Mouse (Mus musculus): ENCODE measurements around the gene Gm21863. TPM values are rescaled to one million over a fixed set of nuclear protein-coding genes. Genes with fewer than 3 reads are reported as not detected.
"Not testable (repeated sequence)": the region's sequence is repeated elsewhere in the genome, so short reads cannot be mapped to it uniquely, and the experiment has no call there.

Gm21863 gene
- not detected in 2 replicates for polyA plus RNA-seq (2016; fragmentation: Nextera tagmentation; extraction: Ambion mirVana)

DNA sequence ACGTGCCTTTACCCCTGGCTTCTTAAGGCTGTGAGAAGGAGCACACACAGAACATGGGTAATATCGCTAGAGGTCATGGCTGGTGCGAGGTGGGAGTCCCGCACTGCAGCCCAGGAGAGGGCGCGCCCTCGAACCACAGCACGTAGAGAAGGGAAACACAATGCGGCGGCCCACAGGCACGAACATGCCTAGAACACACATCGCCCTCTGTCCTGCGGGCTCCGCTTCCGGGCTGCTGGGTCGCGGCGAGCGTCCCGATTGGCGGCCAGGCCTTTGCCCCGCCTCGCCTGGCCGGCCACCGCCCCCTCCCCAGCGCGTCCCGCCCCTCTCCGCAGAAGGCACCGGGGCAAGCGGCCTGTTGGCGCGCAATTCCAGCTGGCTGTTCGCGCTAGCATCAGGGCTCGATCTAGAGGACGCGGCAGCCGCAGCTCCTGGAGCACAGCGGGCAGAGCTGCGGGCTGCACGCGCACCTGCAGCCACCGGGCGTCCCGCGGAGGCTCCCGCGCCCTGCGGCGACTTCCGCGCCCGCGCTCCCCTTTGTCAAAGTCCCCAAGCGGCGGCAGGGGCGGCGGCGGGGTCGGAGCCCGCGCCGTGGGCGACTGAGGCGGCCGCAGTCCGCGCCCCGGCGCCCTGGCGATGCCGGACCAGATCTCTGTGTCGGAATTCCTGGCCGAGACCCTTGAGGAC lies at the start of gene Gm21863:
Gm21863 (plus strand) TSS at position 637 of the 687 bp plus-strand sequence.
- not testable (repeated sequence) for H3K4me1 ChIP-seq; H3K4me2 ChIP-seq (replicated peaks); H3K36me3 ChIP-seq; H3K27me3 ChIP-seq; ATAC-seq (ENCODE audit: insufficient number of reproducible peaks, insufficient read depth, low FRiP score, low TSS enrichment); H3K9ac ChIP-seq; H3K4me3 ChIP-seq; H3K27ac ChIP-seq
- peaks cover 20% of the 10 kb centered on the region for H3K9me3 ChIP-seq
- WGBS = 23% methylated on average over 54 of the region's 75 CpGs

DNA sequence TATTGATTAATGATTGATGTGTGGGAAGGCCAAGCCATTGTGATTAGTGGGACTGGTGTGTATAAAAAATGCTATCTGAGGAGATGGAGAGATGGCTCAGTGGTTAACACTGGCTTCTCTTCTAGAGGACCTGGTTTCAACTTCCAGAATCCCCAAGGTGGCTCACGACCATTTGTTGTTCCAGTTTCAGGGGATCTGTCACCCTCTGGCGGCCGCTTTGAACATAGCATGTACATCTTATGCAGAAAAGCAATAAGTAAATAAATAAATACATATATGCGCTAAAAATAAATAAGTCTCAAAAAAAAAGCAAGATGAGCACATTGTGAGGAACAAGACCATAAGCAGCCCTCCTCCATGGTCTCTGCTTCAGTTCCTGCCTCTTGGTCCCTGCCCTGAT lies 26.3 kb upstream of the Gm21863 start:
- H3K4me1 ChIP-seq; H3K4me3 ChIP-seq; ATAC-seq (ENCODE audit: insufficient number of reproducible peaks, insufficient read depth, low FRiP score, low TSS enrichment); H3K27me3 ChIP-seq; H3K4me2 ChIP-seq (replicated peaks); H3K36me3 ChIP-seq; H3K9ac ChIP-seq; H3K27ac ChIP-seq: not testable (repeated sequence)
- 28% methylated on average over 4 of the region's 4 CpGs for WGBS
- peaks cover 26% of the 10 kb centered on the region; the same call in 1 of the 2 replicates for H3K9me3 ChIP-seq
